Mouse (Mus musculus) monocyte, adult 2 months (primary cell): Measurements from ENCODE around the gene Gm15557.
"Not testable (repeated sequence)": the region's sequence is repeated elsewhere in the genome, so short reads cannot be mapped to it uniquely, and the experiment has no call there.

Experiments
- DNase-seq, 2 experiments: peaks; one replicate each; pipeline ENCODE4 v3.0.0; 2022; ENCODE audit warnings: low spot score in 2 of 2, low read depth in 1 of 2

Gene Gm15557

DNA sequence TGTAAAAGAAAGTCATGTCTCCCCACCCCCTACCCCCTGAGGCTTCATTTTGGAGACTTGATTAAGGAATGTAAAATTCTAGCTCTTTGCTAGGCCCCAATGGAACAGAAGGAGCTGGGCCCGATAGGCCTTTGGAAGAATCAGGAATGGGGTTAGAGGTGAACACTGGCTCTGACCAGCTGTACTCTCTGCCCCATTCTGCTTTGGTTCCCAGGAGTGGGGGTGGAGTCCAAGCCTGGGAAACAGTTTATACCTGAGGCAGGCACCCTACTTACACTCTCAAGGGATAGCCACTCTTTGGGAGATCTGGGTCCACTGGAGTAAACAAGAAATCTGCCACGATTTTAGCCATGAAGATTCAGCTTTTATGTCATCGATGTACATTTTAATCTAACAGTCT lies at the start of gene Gm15557:
Gene Gm15557, plus strand, starts transcription at position 48 of the 400 bp plus-strand sequence.
- no peak for DNase-seq

DNA sequence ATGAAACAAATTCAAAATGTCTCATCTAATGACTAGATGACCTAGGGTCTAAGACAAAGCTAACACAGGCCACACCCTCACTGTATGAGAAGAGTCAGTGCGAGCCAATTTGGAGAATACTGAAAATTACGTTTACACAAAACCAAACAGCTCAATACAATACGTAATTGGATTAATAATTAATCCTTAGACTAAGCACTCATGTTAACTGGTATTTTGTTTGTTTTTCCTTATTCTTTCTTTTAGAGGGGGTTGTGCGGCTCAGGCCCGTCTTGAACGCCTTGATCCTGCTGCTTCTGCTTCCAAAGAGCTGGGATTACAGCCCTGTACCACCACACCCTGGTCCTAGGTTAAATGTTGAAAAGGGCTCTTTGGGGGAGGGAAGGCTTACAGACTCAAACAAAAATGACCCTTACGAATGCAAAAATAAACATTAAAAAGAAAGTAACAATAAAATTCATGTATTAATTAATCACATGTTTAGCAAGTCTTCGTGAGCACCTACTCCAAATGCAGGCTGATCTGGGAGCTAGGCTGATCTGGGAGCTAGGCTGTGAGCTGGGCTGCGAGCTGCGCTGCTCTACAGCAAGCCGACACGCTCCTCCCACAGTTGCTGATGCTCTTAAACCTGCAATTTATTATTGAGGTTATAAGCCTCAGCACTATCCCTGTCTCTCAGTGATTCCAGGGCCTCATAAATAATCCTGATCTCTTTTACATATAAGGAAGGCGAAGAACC lies 46.1 kb upstream of the Gm15557 start:
- DNase-seq = no peak

DNA sequence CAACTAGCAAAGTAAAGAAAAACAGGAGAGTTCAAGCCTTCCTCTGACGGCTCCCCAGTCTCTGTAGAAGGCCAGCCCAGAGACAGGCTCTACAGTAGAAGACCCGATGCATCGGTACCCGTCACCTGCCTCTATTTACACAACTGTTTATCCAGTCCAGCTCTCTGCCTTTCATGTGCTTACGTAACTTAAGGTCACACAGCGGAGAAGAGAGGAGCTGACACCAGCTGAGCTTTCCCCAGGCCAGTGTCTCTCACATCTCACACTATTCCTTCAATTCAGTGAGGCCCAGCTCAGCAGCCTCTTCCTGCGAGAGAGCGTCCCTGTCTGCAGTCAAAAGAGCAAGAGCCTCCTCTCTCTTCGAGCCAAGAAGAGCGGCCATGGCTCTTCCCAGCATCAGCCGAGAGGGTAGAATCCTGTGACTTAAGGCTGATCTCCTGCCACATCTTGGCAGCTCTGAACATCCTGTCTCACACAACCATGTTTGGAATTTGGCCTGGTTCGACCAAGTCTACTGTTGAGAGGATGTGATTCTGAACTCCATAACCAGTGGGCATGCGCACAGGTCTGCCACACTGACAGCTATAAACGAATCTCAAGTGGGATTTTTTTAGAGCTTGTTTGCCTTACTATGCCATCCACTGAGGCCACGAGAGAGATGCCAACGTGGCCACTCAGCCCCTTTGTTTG lies 45.3 kb upstream of the Gm15557 start:
- no peak for DNase-seq

DNA sequence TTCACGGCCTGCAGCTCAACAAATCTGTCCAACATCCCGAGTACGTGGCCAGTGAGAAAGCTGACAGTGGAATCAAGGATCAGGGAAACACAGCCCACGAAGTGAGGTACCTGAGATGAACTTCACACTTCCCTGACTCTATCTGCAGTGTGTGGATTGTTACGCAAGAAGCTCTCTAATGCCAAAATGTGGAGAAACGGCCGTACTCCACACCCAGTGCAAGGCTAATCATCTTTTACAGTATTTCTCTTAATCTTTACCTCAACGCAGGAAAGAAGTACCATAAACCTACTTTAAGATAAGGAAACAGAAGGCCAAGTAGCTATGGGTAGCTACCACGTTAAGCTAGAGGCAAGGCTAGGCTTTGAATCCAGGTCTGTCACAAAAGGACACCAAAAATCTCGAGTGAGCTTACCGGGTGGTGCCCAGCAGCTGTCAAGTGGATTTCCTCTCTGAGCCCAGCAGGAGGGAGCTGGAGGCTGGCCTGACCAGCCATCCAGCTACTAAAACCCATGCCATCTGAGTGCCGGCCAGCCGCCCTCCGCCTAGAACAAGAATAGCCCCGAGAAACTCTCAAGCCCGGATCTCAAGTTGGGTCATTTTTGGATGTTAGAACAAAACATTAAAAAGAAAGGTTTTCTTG lies 37.4 kb upstream of the Gm15557 start:
- DNase-seq = no peak

DNA sequence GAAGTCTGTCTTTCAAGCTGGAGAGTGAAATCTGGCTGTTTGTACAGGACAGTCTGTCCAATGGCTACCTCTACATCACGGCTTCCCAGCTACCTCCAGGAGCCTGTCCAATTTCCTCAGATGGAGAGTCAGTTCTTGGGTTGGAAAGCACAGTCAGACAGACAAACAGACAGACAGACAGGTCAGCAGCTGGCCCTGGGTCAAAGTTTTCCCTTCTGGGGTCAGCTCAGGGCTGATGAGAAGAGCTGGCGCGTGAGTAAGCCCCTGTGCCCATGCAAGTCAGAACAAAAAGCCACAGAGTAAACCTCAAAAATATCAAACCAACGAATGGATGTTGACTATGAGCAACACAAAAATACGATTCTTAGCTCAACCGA lies 36.9 kb upstream of the Gm15557 start:
- DNase-seq = no peak

DNA sequence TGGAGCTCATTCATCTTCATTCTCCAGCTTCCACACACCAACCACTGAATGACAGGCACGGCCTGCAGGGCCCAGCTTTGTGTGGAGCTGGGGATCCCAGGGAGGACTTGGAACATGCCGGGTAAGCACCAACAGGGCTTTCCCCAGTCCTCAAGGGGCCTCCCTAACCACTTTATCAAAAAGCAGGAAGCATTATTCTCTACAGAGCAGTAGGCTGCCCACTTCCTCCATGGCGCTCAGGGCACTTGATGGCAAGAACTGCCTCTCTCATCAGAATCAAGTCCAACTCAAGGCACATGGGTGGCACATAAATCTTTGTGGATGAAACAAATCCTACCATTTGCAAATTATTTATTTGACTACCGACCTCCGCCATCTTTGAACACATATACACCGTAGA lies 25.8 kb upstream of the Gm15557 start:
- DNase-seq = no peak

DNA sequence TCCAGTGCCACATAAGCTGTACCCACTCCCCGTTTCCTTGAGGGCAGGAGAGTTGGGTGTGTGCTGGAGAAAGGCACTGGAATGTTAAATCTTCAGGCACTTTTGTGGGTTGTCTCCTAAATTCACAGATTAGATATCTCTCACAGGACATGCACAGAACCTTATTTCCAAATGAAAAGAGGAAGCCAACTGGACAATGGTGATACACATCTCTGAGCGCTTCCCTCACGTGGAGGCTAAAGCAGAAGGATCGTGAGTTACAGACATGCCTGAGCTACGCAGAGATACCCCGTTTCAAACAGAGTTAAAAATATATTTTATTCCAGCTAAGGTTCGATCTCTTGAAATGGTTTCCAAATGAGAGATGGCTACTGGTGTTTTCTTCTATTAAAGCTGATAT lies 17.4 kb upstream of the Gm15557 start:
- DNase-seq = no peak

DNA sequence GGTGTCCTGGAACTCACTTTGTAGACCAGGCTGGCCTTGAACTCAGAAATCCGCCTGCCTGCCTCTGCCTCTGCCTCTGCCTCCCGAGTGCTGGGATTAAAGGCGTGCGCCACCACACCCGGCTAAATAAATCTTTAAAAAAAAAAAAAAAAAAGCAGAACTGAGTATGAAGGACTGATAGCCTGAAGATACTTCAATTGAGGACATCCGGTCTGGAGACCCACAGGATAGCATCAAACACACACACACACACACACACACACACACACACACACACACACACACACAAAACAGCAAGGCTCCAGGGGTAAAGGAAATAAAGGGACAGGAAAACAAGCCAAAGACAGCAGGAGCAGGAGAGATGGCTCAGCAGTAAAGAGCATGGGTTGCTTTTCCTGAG lies 15.3 kb upstream of the Gm15557 start:
- not testable (repeated sequence) for DNase-seq

DNA sequence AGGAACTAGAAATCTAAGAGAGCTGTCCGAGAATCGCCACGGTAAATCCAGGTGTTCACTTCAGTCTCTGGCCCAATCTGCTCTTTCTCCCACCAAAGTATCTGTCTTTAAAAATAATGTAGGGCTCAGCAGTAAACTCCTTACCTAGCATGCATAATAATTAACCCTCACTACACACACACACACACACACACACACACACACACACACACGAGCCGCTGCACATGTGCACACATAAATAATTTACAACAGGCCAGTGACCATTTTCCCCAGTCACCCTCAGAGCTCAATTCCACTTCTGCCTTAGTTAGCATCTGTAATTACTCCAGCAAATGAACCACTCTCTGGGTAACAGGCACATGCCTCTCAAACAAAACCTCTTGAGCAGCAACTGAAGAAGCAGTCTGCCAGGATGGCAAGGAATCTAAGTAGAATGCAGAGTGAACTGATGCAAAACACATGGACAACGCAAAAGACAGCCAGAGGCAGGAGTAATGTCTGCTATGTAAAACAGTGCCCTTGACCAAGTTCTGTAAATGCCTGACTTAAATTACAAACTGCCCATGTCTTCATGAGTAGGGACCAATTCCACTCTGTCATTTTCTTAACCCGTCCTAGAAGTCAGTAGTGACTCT lies 11.7 kb upstream of the Gm15557 start:
- no peak for DNase-seq

DNA sequence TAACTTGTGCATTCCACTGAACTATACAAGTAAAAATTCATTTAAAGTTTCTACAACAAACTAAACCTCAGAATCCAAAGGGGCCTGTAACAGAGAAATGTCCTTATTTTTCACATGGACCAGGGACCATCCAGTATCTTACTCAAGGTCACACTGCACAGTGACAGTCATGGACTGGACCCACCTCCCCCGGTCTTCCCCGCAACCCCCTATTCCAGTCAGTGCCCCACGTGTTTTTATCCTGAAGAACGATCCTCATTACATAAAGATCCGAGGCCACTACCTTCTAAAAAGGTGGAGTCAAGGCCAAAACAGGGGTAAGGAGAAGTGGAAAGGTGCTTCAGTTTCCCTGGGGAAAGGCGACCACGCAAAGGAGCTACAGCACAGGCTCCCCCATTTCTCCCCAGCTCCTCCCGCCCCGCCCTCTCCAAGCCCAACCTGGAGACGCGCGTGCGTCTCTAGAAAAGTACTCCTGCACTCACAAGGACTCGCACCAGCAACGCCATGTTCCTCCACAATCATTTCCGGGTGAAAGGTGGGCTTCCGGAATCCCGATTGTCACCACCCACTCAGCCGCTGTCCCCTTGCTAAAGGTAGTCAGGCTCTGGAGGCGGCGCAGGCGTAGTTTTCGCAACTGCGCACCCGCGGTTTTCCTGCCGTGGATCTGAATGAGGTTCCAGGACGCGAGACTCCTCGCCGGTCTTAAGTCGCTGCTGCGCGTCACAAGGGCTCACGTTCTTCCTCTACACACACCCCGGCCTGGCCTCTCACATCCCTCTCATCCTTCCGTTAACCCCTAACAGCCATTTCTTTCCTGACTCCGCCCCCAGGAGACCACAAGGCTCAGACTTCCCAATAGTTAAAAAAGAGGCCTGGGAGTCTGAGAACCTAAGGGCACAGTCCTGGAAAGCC lies 10.7 kb upstream of the Gm15557 start, which contains the start of gene Uqcc1:
Gene Uqcc1, minus strand, starts transcription at position 780 of the 912 bp plus-strand sequence.
- peak; percentile 73 to 81 for DNase-seq

DNA sequence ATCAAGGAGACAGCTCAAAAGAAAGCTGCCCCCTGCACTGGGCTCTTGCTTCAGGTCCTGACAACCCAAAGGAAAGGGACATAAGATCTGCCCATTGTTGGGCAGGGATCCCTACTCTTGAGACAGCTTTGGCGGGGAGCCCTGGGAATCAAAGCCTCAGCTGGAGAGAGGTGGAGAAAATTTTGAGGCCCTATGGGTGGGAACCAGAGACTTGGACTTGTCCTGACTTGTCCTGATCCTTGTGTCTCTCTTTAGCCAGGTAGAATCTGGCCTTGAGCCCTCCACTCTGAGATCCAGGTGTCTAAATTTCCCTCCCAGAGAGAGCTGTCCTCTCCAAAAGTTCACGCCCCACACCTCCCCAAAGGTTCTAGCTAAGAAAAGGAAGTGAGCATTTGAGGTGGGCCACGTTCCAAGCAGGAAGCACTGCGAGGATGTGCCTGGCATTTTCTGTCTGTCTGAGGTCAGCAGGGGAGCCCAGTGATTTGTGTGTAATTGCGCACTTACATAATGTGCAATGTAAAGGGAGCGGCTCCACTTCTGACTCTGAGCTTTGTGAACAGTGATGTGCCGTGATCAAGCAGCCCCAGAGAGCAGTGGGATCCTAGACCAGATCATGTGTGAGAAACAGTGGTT lies 515 bp upstream of the Gm15557 start:
- DNase-seq = no peak

DNA sequence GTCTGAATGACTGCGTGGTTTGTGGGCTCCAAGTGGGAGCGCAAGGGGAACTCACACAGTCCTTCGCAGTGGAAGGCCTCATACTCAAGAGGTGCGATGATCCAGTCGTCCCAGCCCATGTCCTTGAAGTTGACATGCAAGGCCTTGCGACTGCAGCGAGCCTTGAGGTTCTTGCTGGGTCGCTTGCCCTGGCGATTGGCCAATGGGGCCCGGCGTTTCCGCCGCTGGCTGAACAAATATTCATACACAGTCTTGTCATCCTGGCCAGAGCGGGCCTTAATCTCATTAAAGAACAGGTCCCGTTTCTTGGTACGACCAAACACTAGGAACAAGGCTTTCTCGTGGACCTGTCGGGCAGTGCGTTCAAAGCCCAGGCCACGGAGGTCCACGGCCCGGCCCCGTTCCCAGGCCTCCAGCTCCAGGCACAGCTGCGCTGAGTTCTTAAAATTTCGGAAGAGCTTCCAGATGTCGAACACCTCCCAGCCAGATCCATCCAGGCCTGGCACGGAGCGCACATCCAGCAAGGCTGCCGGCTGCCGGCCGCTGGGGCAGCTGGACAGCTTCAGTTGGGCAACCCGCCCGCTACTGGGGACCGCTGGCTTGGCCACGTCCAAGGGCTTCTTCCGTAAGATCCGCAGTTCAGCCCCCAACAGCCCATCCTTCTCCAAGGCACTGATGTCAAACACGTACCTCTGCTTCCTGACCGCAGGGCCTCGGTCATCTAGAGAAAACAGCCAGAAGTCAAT lies 1.3 kb downstream of the Gm15557 start:
- DNase-seq = no peak

DNA sequence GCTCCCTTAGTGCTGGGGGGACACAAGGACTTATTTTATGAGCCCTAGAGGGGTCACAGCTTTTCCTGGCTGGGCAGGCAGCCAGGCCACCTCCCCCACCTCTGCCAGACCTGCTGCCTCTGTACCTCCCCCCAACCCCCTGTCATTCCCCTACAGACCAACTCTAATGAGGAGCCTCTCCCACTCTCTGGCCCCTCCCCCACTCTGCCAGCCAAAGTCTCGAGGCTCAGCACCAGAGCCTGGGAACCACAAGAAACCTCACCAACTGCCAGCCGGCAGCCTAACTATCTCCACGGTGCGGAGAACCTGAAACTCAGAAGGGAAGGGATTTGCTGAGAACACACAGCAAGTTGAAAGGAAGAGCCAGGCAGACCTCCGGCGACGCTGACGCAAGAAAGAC lies 2.9 kb downstream of the Gm15557 start:
- DNase-seq = no peak

DNA sequence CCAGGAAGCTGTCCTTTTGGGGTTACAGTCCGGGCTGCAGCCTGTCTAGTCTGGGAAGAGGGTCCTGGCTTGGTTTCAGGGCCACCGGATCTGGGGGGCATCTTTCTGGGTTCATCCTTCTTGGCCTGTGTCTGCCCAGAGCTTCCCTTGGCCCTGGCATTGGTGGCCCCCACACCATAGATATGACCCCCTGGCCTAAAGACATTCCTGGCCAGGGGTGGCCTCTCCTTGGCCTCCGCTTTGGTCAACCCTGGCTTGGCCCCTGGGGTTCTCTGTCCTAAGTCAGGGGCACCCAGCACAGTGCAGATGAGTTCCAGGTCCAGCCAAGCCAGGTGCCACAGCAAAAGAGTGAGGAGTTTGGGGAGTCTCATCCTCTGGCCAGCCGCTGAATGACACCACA lies 4.2 kb downstream of the Gm15557 start:
- no peak for DNase-seq

DNA sequence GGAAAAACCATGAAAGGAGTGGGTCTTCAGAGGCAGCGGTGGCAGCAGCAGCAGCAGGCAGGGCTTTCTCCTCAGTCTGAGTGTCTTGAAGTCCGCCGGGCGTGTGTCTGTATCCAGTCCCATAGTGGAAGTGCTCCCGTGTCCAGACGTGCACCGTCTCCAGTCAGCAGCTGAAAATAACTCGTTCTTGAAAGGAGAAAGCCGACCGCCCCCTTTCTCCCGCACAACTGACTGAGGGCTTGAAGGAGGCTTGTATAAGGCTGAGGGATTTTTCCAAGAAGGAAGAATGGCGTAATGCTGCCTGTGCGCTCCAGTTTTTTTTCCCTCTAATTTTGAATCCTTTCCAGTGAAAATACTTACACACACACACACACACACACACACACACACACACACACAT lies 4.6 kb downstream of the Gm15557 start, which contains the start of gene Gdf5:
Gene Gdf5, minus strand, starts transcription at position 244 of the 400 bp plus-strand sequence.
- DNase-seq = no peak

DNA sequence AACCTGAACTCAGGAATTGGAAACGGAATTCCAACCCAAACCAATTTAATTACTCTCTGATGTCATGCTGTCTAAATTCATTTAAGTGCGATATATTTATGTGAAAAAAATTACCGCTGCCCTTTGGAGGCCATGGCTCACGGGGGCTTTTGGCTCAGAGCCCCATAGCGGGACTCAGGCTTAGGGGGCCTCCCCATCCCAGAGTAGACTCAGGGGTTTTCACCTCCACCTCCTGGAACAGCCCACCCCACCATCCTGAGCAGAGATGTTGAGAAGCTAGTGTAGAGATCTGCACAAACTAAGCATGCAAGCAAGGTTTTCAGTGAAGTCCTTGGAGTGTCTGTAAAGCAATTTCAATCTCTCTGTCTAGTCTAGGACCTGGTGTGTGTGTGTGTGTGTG lies 5.1 kb downstream of the Gm15557 start:
- no peak for DNase-seq

DNA sequence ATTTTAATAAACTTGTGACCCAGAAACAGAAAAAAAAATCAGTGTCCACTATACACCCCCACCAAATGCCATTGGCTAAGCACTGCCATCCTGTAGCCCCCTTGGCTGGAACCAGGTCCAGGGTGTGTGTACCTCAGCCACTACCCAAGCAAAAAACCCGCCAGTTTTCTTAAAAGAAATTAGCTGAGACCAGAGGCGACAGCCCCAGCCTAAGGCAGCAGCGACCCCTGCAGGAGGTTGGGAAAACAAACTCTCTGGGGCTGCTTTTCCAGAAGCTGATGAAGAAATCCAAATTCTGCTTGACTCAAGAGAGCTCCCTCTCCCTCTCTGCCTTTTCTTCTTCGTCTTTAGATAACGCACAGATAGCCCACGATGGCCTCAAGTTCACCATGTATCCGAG lies 5.5 kb downstream of the Gm15557 start:
- DNase-seq = peak; percentile 24 to 50

DNA sequence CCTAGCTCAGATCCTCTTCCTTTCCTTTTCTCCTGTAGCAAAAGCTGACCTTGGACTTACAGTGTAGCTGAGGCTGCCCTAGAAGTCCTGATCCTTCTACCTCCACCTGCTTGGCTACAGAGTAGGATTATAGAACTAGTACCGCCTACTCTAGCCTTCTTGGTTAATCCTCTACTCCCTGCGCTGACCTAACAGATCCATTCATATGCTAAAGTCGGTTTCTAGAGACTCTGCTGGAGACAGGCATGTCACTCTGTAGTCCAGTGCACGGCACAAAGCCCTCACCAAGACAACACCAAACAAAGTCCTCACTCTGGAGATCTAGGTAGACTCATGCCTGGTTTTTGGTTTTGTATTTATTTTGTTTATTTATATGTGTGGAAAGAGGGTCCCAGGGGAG lies 6.0 kb downstream of the Gm15557 start:
- DNase-seq = no peak

DNA sequence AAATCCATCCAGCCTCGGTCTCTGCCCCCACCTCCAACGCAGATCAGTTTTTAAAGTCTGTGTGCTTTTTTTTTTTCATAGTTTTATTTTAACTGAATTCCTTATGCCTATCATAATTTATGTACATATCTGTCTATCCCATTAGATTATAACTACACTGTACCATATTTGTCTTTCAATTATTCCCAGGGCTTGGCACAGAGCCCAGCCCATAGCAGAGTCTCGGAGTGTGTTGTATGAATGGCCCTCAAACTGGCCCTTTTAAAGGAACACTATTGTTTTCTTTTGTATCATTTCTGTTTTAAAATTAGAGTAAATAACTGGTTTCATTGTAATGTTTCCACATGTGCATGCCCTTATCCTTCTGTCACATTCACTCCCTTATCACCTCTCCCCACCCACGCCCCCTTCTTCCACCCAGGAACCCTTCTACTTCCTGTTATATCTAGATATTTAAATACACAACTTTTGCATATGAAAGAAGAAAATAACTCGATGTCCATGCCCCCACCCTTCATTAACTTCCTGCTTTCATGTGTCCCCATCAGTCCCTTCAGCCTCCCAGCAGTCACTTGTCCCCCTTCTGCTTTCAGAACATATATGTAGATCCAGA lies 7.0 kb downstream of the Gm15557 start:
- no peak for DNase-seq
